Mouse (Mus musculus) adipocyte (in vitro differentiated cells): ENCODE results near the gene Gm973.
A peak's percentile ranks its signal among the peaks of the same experiment; 100 is the strongest.

ENCODE experiments used
- DNase-seq: peaks from one replicate; pipeline ENCODE4 v3.0.0-alpha.2; 2016; ENCODE audit warnings: low spot score

Gene Gm973

GRCm38 (mm10) chr1:59589271-59589670, 73.2 kb downstream of the Gm973 start:
- no peak for DNase-seq

- DNase-seq, result no peak
These were observed 76.3 kb downstream of the Gm973 start for GRCm38 (mm10) chr1:59592359-59592758.

GRCm38 (mm10) chr1:59592876-59593275, 76.8 kb downstream of the Gm973 start:
- DNase-seq, result no peak

- DNase-seq, result no peak
These were observed 77.6 kb downstream of the Gm973 start for GRCm38 (mm10) chr1:59593622-59594035.

GRCm38 (mm10) chr1:59594586-59595266, 78.7 kb downstream of the Gm973 start:
- no peak for DNase-seq

- no peak for DNase-seq
These were observed 79.5 kb downstream of the Gm973 start for GRCm38 (mm10) chr1:59595609-59596008.

- no peak for DNase-seq
These were observed 86.7 kb downstream of the Gm973 start for GRCm38 (mm10) chr1:59602531-59603416.

- DNase-seq, result no peak
These were observed 87.3 kb downstream of the Gm973 start for GRCm38 (mm10) chr1:59603417-59603712.

GRCm38 (mm10) chr1:59603893-59604292, 87.8 kb downstream of the Gm973 start:
- DNase-seq, result no peak

- no peak for DNase-seq
These were observed 90.4 kb downstream of the Gm973 start for GRCm38 (mm10) chr1:59606479-59606878.

- no peak for DNase-seq
These were observed 91.0 kb downstream of the Gm973 start for GRCm38 (mm10) chr1:59607071-59607470.

GRCm38 (mm10) chr1:59608125-59608762, 92.2 kb downstream of the Gm973 start:
- DNase-seq, result peak; percentile 35

GRCm38 (mm10) chr1:59608920-59609319, 92.9 kb downstream of the Gm973 start:
- DNase-seq, result no peak

GRCm38 (mm10) chr1:59609458-59609857, 93.4 kb downstream of the Gm973 start:
- DNase-seq, result no peak

- DNase-seq, result peak; percentile 8
These were observed 93.8 kb downstream of the Gm973 start for GRCm38 (mm10) chr1:59609896-59610295.

GRCm38 (mm10) chr1:59610929-59611328, 94.9 kb downstream of the Gm973 start:
- no peak for DNase-seq

GRCm38 (mm10) chr1:59613795-59614194, 97.7 kb downstream of the Gm973 start:
- DNase-seq, result no peak

- DNase-seq, result no peak
These were observed 99.0 kb downstream of the Gm973 start for GRCm38 (mm10) chr1:59615021-59615420.

GRCm38 (mm10) chr1:59619201-59619600, 103.1 kb downstream of the Gm973 start:
- no peak for DNase-seq

- peak; percentile 90 for DNase-seq
These were observed 107.4 kb downstream of the Gm973 start for GRCm38 (mm10) chr1:59623325-59624017.

- DNase-seq, result peak; percentile 14
These were observed 109.3 kb downstream of the Gm973 start for GRCm38 (mm10) chr1:59625410-59625809.

- no peak for DNase-seq
These were observed 113.1 kb downstream of the Gm973 start for GRCm38 (mm10) chr1:59629194-59629593.
